Mouse (Mus musculus) cerebellum, postnatal 36 days (tissue): Measurements from ENCODE around the gene Anks3.

Source experiments
- DNase-seq, 2 experiments: peaks; one replicate each; pipeline ENCODE4 v3.0.0; 2021 to 2022; ENCODE audit warnings: mixed read lengths in 2 of 2

Gene Anks3

DNA sequence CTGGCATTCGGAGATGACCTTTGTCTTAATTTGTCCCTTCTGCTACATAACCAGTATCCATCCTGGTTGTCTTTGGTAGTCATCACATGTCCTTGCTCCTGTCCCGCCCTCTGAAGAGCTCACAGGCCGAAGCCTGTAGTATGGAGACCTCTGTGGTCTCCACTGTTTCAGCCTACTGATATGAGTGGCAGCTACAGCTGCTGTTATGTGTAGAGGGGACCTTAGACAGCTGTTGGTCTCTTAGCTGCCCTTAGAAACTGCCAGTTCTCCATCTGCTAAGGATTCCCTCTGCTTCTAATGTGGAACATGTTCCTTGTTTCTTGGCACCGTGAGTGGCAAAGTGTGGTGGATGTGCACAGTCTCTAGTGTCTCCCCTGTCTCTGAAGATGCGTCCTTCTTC is 40.0 kb downstream of the Anks3 start:
- no peak for DNase-seq

GRCm38 (mm10) chr16:4922481-4922880 is 41.5 kb downstream of the Anks3 start:
- no peak for DNase-seq

DNA sequence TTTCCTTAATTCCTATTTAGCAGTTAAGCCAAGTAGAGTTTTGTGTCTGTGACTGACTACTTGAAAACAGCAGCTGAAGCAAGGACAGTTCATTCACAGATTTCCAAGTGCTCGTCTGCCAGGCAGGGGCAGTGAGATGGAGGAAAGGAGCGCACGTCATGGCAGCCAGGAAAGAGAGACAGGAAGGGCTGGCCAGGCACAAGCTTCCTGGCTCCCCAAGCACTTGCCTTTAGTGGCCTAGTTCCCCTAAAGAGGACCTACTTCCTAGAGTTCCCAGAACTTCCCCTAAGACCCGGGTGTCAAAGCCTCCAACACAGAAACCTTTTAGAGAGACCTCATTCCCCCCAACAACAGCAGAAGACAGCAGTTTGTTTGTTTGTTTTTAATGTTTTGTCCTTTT is 43.4 kb downstream of the Anks3 start:
- no peak for DNase-seq

GRCm38 (mm10) chr16:4916608-4917007 is 47.4 kb downstream of the Anks3 start:
- DNase-seq: no peak

- DNase-seq: no peak
Measured at GRCm38 (mm10) chr16:4915931-4916330, 48.1 kb downstream of the Anks3 start.

DNA sequence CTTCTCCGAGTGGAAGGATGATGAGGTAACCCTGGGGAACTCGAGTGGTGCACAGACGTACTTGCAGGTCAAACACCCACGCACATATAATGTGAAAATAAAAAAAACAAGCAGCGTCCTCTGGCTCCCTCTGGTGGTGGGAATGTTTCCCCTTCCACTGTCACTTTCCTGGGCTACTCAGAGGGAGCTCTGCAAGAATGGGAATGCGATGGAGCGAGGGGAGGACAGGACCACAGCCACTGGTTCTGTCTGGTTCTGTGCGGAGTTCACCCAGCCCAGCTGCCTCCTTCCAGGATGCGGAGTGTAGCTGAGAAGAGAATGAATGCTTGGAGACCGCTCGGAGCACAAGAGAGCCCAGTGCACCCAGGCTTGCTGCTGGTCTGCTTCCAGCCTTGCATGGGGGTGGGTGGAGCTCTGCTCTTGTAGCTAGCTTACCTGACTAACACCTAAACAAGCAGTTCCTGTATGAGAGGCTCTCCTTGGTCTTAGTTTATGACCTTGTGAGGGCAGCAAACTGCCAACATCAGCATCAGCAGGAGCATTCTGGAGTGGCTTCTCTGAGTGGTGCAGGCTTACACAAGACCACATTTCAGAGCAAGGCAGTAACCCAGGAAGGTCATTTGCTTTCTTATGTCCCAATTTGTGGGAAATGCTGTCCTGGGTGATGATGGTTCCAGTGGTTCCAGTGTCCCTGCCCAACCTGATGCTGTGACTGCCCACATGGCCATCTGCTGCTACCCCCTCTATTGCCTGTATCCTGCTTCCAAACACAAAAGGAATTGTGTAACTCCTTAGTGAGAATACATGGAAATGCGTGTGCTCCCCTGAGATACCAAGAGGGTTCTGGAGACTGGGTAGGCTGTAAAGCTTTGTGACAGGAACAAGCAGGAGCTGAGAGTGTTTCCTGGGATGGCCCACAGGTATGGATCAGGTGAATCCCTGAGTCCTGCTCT is 49.9 kb downstream of the Anks3 start:
- DNase-seq: peak; percentile 81 to 90

GRCm38 (mm10) chr16:4912907-4913782 is 50.9 kb downstream of the Anks3 start:
- DNase-seq: no peak

DNA sequence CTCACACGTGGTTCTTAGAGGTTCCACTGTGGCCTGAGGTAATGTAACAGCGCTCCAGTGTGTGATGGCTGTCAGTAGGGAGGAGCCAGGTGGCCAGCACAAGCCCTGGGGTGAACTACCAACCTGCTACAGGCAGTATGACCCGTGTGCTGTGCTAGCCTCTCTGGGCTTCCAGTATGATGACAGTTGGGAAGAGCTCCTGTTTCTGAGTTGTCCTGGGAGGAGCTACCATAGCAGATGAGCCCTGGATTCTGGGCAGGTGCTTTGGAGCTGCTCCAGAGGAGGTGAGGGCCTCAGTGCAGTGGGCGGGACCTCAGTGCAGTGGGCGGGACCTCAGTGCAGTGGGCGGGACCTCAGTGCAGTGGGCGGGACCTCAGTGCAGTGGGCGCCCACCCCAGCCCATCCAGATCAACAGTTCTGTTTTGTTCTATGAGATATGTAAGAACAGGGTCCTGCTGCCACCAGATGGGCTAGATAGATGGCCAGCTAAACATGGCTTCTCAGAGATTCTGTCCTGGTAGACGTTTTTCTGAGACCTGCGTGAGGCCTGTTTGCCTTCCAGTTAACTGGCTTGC is 51.8 kb downstream of the Anks3 start:
- DNase-seq: no peak

- no peak for DNase-seq
Measured at GRCm38 (mm10) chr16:4910758-4911157, 53.2 kb downstream of the Anks3 start.

DNA sequence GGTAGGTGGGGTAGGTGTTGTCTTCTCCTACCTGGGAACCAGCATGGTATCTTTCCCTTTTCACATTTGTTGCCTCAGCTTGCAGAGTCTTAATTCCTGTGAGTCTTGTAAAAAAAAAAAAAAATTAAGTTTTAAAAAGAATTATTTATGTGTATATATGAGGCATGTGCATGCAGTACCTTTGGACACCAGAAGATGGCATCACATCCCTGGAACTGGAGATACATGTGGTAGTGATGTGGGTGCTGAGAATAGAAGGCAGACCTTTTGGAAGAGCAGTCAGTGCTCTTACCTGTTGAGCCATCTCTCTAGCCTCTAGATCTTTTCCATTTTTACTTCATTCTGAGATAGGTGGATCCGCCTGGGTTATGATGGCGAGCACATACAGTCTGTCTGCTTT is 54.3 kb downstream of the Anks3 start:
- no peak for DNase-seq

DNA sequence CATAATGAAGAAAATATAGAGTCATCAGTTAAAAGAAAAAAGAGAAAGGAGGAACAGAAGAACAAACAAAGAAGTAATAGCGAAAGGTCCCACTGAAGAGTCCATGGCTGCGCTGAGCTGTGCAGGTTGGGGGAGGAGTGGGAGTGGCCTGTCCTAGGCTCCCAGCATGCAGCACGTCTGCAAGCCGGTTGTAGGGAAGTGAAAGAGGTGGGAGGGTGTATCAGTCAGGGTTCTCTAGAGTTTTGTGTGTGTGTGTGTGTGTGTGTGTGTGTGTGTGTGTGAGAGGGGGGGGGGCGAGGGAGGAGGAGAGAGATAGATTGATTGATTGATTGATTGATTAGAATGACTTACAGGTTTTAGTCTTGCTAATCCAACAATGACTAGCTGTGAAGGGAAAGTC is 56.0 kb downstream of the Anks3 start:
- no peak for DNase-seq

GRCm38 (mm10) chr16:4907386-4907785 is 56.6 kb downstream of the Anks3 start:
- no peak for DNase-seq

- DNase-seq: no peak
Measured at GRCm38 (mm10) chr16:4906559-4906958, 57.4 kb downstream of the Anks3 start.

DNA sequence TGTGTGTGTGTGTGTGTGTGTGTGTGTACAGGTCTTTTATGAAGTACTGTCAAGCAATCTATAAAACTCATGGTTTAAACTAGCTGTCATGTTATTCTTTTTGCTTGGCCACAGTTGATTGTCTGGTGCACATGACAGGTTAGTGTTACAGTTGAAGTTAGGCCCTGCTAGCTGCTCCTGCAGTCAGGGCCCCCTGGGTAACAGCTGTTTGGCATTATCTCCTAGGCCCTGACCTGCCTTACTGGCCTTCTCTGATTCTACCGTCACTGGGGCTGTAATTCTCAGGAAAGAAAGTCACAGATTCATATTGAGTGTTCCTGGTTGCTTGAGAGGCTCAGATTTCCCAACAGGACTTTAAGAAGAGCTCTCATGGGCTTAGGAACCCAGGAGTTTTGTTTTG is 58.4 kb downstream of the Anks3 start:
- DNase-seq: no peak

- DNase-seq: no peak
Measured at GRCm38 (mm10) chr16:4904878-4905277, 59.1 kb downstream of the Anks3 start.

GRCm38 (mm10) chr16:4903491-4904102 is 60.4 kb downstream of the Anks3 start:
- no peak for DNase-seq

DNA sequence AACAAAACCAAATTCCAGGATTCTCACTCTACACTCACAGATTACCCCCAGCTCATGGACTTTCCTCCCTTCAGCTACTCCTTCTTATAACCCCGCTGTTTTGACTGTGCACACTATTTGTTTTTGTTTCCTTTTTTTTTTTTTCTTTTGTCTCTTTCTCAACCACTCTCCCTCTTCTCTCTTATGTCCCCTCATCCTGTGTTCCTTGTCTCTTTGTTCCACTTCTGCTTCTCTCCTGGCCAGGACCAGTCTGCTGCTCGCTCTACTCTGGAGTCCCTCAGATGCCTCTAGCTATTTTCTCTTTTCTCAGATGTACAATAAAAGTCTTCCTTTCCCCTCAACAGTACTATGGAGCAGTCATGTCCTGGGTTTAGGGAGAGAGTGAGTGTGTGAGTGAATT is 61.6 kb downstream of the Anks3 start:
- DNase-seq: no peak

GRCm38 (mm10) chr16:4901167-4901566 is 62.8 kb downstream of the Anks3 start:
- no peak for DNase-seq

- DNase-seq: no peak
Measured at GRCm38 (mm10) chr16:4899711-4900110, 64.3 kb downstream of the Anks3 start.

DNA sequence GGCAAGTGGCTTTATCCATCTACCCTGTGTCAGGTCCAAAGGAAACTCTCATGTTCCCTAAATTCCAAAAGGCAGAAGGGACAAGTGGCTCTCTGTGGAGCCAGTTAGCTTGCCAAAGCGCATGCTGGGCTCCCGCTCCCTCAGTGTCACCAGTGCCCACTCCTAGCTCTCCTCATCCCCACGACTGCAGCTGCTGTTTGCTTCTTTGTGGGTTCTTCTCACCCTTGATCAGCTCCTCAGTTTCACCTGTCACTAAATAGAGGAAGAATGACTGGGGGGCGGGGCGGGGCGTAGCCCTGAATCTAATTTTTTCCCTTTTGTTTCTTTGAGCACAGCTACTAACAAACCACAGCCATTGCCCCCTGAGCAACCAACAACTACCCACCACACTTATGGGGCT is 65.1 kb downstream of the Anks3 start:
- no peak for DNase-seq

DNA sequence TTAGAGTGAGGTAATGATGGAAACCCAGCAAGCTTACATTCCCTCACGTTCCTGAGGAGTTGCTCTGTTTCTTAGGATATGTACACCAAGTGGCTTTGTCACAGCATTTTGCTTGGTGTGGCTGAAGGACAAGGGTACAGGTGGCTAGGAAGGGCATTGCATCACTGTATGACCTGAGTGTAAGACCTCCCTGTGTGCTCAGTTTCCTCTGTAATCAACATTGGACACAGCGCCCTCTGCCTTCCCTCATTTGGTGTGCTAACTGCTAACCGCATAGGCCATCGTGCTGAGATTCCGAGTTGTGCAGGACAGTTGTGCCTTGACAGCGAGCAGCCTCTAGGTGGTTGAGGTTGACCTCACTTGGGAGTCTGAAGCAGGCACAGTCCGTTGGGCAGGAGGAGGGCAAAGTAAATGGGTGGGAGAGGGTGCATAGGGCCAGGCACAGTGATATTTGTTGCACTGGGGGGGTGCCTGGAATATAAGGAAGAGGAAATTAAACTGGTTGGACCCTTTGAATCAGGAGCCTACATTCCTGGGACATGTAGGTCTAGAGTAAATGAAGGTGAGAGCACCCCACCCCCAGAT is 66.8 kb downstream of the Anks3 start:
- DNase-seq: no peak

DNA sequence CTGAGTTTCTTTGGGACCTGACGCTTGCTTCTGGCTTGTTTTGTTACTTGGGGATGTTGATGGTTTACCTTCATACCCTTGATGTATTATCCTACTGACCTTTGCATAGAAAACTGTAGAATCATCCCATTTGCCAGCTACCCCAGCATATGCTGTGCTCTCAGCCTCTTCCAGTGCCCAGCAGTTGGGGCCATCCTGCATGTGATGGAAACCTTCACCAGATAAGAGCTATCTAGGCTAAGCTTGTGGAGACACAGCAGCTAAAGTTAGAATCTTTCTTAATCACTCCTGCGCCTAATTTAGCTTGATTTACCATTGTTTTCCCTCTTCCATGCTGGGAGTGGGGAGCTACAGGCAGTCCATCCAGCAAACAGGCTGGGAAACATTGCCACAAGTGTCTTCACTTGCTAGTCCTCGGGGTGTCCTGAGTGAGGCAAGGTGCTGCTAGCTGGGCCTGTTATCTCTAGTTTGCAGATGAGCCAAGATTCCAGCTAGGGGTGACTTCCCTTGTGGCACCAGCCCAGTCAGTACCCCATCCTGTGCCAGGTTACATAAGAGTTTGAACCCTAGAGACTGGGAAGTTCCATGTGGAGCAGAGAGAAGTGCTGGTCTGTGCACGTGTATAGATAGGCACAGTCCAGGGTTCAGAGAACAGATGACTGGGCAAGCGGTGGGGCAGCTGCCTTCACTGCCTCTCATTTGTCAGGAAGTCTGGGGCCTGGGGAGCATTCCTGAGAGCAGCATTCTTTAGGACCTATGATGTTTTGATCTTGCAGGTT is 67.6 kb downstream of the Anks3 start:
- DNase-seq: peak; percentile 42 to 51
